Mouse (Mus musculus): ENCODE measurements around the gene Vasn.

DNA sequence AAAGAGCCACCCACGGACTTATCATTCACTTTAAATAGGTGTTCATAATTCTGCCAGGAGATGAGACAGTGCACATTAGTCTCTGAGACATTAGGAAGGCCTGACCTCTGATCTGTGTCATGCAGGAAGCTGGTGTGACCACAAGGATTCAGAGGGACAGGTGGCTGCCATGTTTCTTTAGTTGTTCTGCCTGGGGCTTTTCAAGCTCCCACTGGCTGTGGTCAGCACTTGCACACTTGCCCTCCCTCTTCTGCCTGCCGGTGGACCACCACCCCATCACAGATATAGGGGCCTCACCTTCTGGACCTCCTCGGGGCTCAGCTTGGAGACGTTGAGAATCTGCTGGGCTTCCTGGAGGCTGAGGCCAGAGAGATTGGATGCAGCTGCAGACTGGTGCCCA lies 22.9 kb upstream of the Vasn start:
- TF ChIP-seq POLR2A (IDR thresholded peaks at IDR 0.05; ENCODE audit: borderline replicate concordance, low read depth, low read length) (no peak), CTCF (IDR thresholded peaks at IDR 0.05; ENCODE audit: low read depth, low read length) (no peak)
